Mouse (Mus musculus) MEL (cell line): ENCODE data around the gene Mtx1. TPM values are rescaled to one million over a fixed set of nuclear protein-coding genes. Genes with fewer than 3 reads are reported as not detected.

Experiments used
- DNase-seq: peaks from one replicate; pipeline ENCODE4 v3.0.0; 2011; ENCODE audit warnings: low read depth, low spot score
- H3K27ac ChIP-seq: 2 replicates; pipeline ENCODE4 v1.5.1; 2012; ENCODE audit warnings: low read depth, mild to moderate bottlenecking, control low read depth, low read length, moderate library complexity; ENCODE audit not compliant: control insufficient read depth
- H3K27me3 ChIP-seq, 2 experiments: fragments of 150-350 bp in 1 of 2; sonication (generic) in 1 of 2; 2 replicates each; pipeline ENCODE4 v1.6.1; 2012; ENCODE audit warnings: low read length in 2 of 2, mild to moderate bottlenecking in 2 of 2, improper control_type of control experiment in 1 of 2, moderate library complexity in 1 of 2; ENCODE audit not compliant: insufficient read depth in 2 of 2, control insufficient read depth in 1 of 2
- H3K36me3 ChIP-seq, 2 experiments: 2 replicates each; pipeline ENCODE4 v1.6.1; 2012 to 2014; ENCODE audit warnings: low read length in 2 of 2, improper control_type of control experiment in 1 of 2, inconsistent platforms in 1 of 2, mild to moderate bottlenecking in 1 of 2; ENCODE audit not compliant: insufficient read depth in 2 of 2, control insufficient read depth in 1 of 2
- H3K4me1 ChIP-seq, 2 experiments: fragments of 150-350 bp in 1 of 2; sonication (generic) in 1 of 2; 2 replicates each; pipeline ENCODE4 v1.6.1; 2012; ENCODE audit warnings: low read length in 2 of 2, improper control_type of control experiment in 1 of 2, mild to moderate bottlenecking in 1 of 2; ENCODE audit not compliant: insufficient read depth in 2 of 2, control insufficient read depth in 1 of 2
- H3K4me3 ChIP-seq, 2 experiments: fragments of 150-350 bp in 1 of 2; sonication (generic) in 1 of 2; 2 replicates each; pipeline ENCODE4 v1.5.1; 2012; ENCODE audit warnings: low read depth in 2 of 2, low read length in 2 of 2, mild to moderate bottlenecking in 2 of 2, moderate library complexity in 2 of 2, control low read depth in 1 of 2, improper control_type of control experiment in 1 of 2; ENCODE audit not compliant: control insufficient read depth in 1 of 2, insufficient read depth in 1 of 2
- H3K79me2 ChIP-seq: 2 replicates; pipeline ENCODE4 v1.6.1; 2012; ENCODE audit warnings: mild to moderate bottlenecking, low read length, moderate library complexity; ENCODE audit not compliant: control insufficient read depth, poor library complexity, insufficient read depth
- H3K9ac ChIP-seq: 2 replicates; pipeline ENCODE4 v1.6.1; 2012; ENCODE audit warnings: low read depth, mild to moderate bottlenecking, control low read depth, low read length, moderate library complexity; ENCODE audit not compliant: control insufficient read depth, poor library complexity, severe bottlenecking
- H3K9me3 ChIP-seq: fragments of 150-350 bp; sonication (generic); replicated peaks from 2 replicates; pipeline ENCODE4 v1.6.1; 2012; ENCODE audit warnings: mild to moderate bottlenecking, low read length, improper control_type of control experiment, moderate library complexity; ENCODE audit not compliant: insufficient read depth
- CHD1 ChIP-seq: IDR thresholded peaks from 2 replicates; pipeline ENCODE4 v1.6.1; 2012; ENCODE audit warnings: low read depth, mild to moderate bottlenecking, inconsistent platforms, low read length, improper control_type of control experiment
- CHD2 ChIP-seq: IDR thresholded peaks from 2 replicates; pipeline ENCODE4 v1.6.1; 2011; ENCODE audit warnings: low read length, improper control_type of control experiment
- CTCF ChIP-seq, 3 experiments: IDR thresholded peaks in 2 of 3; conservative IDR thresholded peaks in 1 of 3; 2 replicates each; pipeline ENCODE4 v1.5.1; 2011 to 2012; ENCODE audit warnings: low read length in 3 of 3, low read depth in 2 of 3, mild to moderate bottlenecking in 2 of 3, improper control_type of control experiment in 1 of 3, inconsistent platforms in 1 of 3, mixed read lengths in 1 of 3, moderate library complexity in 1 of 3; ENCODE audit not compliant: control insufficient read depth in 1 of 3, insufficient read depth in 1 of 3, poor library complexity in 1 of 3, severe bottlenecking in 1 of 3
- E2F4 ChIP-seq: IDR thresholded peaks from 2 replicates; pipeline ENCODE4 v1.6.1; 2011; ENCODE audit warnings: low read depth, low read length, improper control_type of control experiment, borderline replicate concordance
- EP300 ChIP-seq, 2 experiments: IDR thresholded peaks; 2 replicates each; pipeline ENCODE4 v1.6.1; 2011; ENCODE audit warnings: improper control_type of control experiment in 2 of 2, low read length in 2 of 2, low read depth in 1 of 2, mild to moderate bottlenecking in 1 of 2
- ETS1 ChIP-seq: IDR thresholded peaks from 2 replicates; pipeline ENCODE4 v1.6.1; 2012; ENCODE audit warnings: low read depth, mild to moderate bottlenecking, inconsistent platforms, low read length, improper control_type of control experiment, moderate library complexity
- GABPA ChIP-seq: IDR thresholded peaks from 2 replicates; pipeline ENCODE4 v1.6.1; 2012; ENCODE audit warnings: low read depth, mild to moderate bottlenecking, inconsistent platforms, low read length, improper control_type of control experiment, moderate library complexity
- GATA1 ChIP-seq: IDR thresholded peaks from 2 replicates; pipeline ENCODE4 v1.6.1; 2011; ENCODE audit warnings: low read depth, low read length, improper control_type of control experiment
- JUND ChIP-seq: IDR thresholded peaks from 2 replicates; pipeline ENCODE4 v1.6.1; 2011; ENCODE audit warnings: low read depth, mild to moderate bottlenecking, improper control_type of control experiment, low read length
- KAT2A ChIP-seq: conservative IDR thresholded peaks from 2 replicates; pipeline ENCODE4 v1.6.1; 2012; ENCODE audit warnings: low read depth, low read length, improper control_type of control experiment, inconsistent platforms
- MAX ChIP-seq: IDR thresholded peaks from 2 replicates; pipeline ENCODE4 v1.6.1; 2011; ENCODE audit warnings: low read length, improper control_type of control experiment
- MEF2A ChIP-seq: IDR thresholded peaks from 2 replicates; pipeline ENCODE4 v1.6.1; 2014; ENCODE audit warnings: low read depth, mild to moderate bottlenecking, inconsistent platforms, low read length, improper control_type of control experiment; ENCODE audit not compliant: poor library complexity, insufficient replicate concordance, severe bottlenecking; ENCODE audit errors: extremely low read depth
- MYC ChIP-seq: IDR thresholded peaks from 2 replicates; pipeline ENCODE4 v1.6.1; 2011; ENCODE audit warnings: low read depth, mild to moderate bottlenecking, low read length, improper control_type of control experiment, moderate library complexity
- NELFE ChIP-seq: IDR thresholded peaks from 2 replicates; pipeline ENCODE4 v1.6.1; 2011; ENCODE audit warnings: low read depth, low read length, improper control_type of control experiment
- RCOR1 ChIP-seq: IDR thresholded peaks from 2 replicates; pipeline ENCODE4 v1.6.1; 2012; ENCODE audit warnings: low read depth, mild to moderate bottlenecking, inconsistent platforms, low read length, improper control_type of control experiment
- SIN3A ChIP-seq: IDR thresholded peaks from 2 replicates; pipeline ENCODE4 v1.6.1; 2012; ENCODE audit warnings: low read length, improper control_type of control experiment, inconsistent platforms
- TBP ChIP-seq: IDR thresholded peaks from 2 replicates; pipeline ENCODE4 v1.8.0; 2011; ENCODE audit warnings: low read depth, low read length, improper control_type of control experiment
- UBTF ChIP-seq: IDR thresholded peaks from 2 replicates; pipeline ENCODE4 v1.6.1; 2012; ENCODE audit warnings: low read depth, mild to moderate bottlenecking, inconsistent platforms, low read length, improper control_type of control experiment, moderate library complexity, borderline replicate concordance; ENCODE audit not compliant: insufficient read depth
- ZC3H11A ChIP-seq: IDR thresholded peaks from 2 replicates; pipeline ENCODE4 v1.6.1; 2012; ENCODE audit warnings: low read depth, mild to moderate bottlenecking, inconsistent platforms, low read length, improper control_type of control experiment
- ZKSCAN1 ChIP-seq: IDR thresholded peaks from 2 replicates; pipeline ENCODE4 v1.6.1; 2012; ENCODE audit warnings: low read depth, mild to moderate bottlenecking, inconsistent platforms, low read length, improper control_type of control experiment, moderate library complexity
- ZNF384 ChIP-seq: IDR thresholded peaks from 2 replicates; pipeline ENCODE4 v1.6.1; 2012; ENCODE audit warnings: low read depth, mild to moderate bottlenecking, inconsistent platforms, low read length, improper control_type of control experiment
- polyA plus RNA-seq, 2 experiments: library from polyadenylated mRNA; stranded (reverse) in 1 of 2; unstranded in 1 of 2; fragments of >175 nt in 1 of 2; fragments of >200 nt in 1 of 2; gene quantifications; 2 replicates each; pipeline versions ENCODE4 v1.2.1 to v1.2.4; 2012; ENCODE audit warnings: low replicate concordance in 2 of 2, low read depth in 1 of 2; ENCODE audit not compliant: insufficient read length in 2 of 2, insufficient read depth in 1 of 2, missing spikeins in 1 of 2
- total RNA-seq: library from RNA; depleted of rRNA; stranded (reverse); fragments of 300-350 nt; gene quantifications from 2 replicates; pipeline ENCODE4 v1.2.3, GENCODE M21; 2012

Gene Mtx1
- total and polyA plus RNA-seq, 3 experiments = 314 to 369 TPM; not detected in 1

- Histone ChIP-seq H3K27me3 (no peaks in the 10 kb centered on the region), H3K27ac (peak overlapping the region; percentile 82), H3K9me3 (no peaks in the 10 kb centered on the region), H3K79me2 (peaks cover 29% of the 10 kb centered on the region), H3K4me1 (peaks cover 7 to 17% of the 10 kb centered on the region in 2 experiments), H3K9ac (peak overlapping the region; percentile 95), H3K4me3 (peak overlapping the region; percentile 76 to 80), H3K36me3 (peaks cover 12 to 19% of the 10 kb centered on the region in 2 experiments)
- TF ChIP-seq ZKSCAN1 (no peak), SIN3A (0 out of 2 replicates have a peak, but pooled peaks have one; percentile 38), MYC (peak; percentile 44; the same call in 1 of the 2 replicates), RCOR1 (peak; percentile 54), CTCF (IDR thresholded peaks at IDR 0.05 in 2 of 3, conservative IDR thresholded peaks at IDR 0.05 in 1 of 3; ENCODE audit: control insufficient read depth in 1 of 3, insufficient read depth in 1 of 3, low read depth in 2 of 3, low read length in 3 of 3, poor library complexity in 1 of 3, severe bottlenecking in 1 of 3) (no peak), E2F4 (no peak), CHD1 (0 out of 2 replicates have a peak, but pooled peaks have one; percentile 34), KAT2A (no peak), MAX (0 out of 2 replicates have a peak, but pooled peaks have one; percentile 13), GATA1 (peak; percentile 50; the same call in 1 of the 2 replicates), GABPA (no peak), NELFE (no peak), UBTF (no peak), EP300 (IDR thresholded peaks at IDR 0.05; ENCODE audit: low read depth in 1 of 2, low read length in 2 of 2) (no peak), ZC3H11A (no peak), CHD2 (no peak), ZNF384 (no peak), MEF2A (no peak), ETS1 (0 out of 2 replicates have a peak, but pooled peaks have one; percentile 3), TBP (no peak), JUND (no peak)
- no peak for DNase-seq
These were observed 61.5 kb downstream of the Mtx1 start for GRCm38 (mm10) chr3:89165268-89165870.
